Mouse (Mus musculus): Measurements from ENCODE around the gene D930020B18Rik. TPM values are rescaled to one million over a fixed set of nuclear protein-coding genes. Genes with fewer than 3 reads are reported as not detected.
A peak's percentile ranks its signal among the peaks of the same experiment; 100 is the strongest.

The D930020B18Rik gene
- polyA plus RNA-seq, 1 experiment from 2014 or later: 0.21 TPM

DNA sequence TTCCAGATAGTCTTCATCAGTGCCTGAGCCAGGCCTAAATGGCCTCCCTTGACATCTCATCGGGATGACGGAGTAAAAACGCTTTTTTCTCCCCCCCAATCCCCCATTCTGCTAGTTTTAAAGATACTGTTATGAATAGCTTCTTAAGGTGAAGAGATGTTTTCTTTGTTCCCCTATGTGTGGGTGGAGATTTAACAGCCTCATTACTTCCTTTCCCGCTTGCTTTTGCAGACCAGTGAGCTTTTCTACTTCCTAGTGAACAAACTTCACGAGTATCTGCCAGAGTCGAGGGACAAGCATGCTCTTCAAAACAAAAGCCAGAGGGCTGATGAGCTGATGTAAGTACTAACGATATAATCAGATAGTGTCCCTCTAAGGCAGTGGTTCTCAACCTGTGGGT lies 35.6 kb downstream of the D930020B18Rik start:
- H3K4me3 ChIP-seq (replicated peaks; ENCODE audit: low read depth, low read length): no peak overlapping the region
- no peak overlapping the region for H3K27ac ChIP-seq
- H3K9ac ChIP-seq (ENCODE audit: low read depth, low read length): no peak overlapping the region
- no peaks in the 10 kb centered on the region for H3K27me3 ChIP-seq (ENCODE audit: insufficient read depth, low read length)
- WGBS: 26% methylated on average over 7 of the region's 7 CpGs
- no peaks in the 10 kb centered on the region for H3K4me1 ChIP-seq (replicated peaks; ENCODE audit: insufficient read depth, low read length)
- H3K4me2 ChIP-seq (ENCODE audit: low read length): no peak overlapping the region
- DNase-seq (ENCODE audit: low spot score) (no peak), ATAC-seq (replicated peaks; ENCODE audit: low FRiP score, low read depth) (no peak)
- H3K36me3 ChIP-seq (ENCODE audit: insufficient read depth, low read length): no peaks in the 10 kb centered on the region
- H3K9me3 ChIP-seq (replicated peaks; ENCODE audit: low read length): no peaks in the 10 kb centered on the region
- TF ChIP-seq CTCF (IDR thresholded peaks at IDR 0.05; ENCODE audit: low read depth): no peak

DNA sequence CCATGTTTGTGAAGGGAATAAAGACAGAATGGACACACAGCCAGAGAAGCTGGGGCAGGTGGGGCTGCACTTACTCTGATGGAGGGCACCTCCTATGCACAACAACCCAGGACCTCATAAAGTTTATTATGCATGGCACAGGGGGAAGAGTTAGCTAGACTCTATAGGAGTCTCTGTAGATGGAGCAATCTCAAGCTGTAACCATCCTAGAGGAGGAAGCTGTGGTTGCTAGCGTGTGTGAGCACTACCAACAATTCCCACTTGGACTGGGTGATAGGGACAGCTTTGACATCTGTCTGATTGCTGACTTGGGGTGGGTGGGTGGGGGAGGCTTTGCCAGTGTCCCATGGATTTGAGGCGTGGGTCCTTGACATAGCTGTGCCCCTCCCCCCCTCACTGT lies 39.5 kb downstream of the D930020B18Rik start:
- Histone ChIP-seq H3K36me3 (ENCODE audit: insufficient read depth, low read length) (no peaks in the 10 kb centered on the region), H3K27ac (no peak overlapping the region), H3K4me1 (replicated peaks; ENCODE audit: insufficient read depth, low read length) (no peaks in the 10 kb centered on the region), H3K9me3 (replicated peaks; ENCODE audit: low read length) (no peaks in the 10 kb centered on the region), H3K4me2 (ENCODE audit: low read length) (no peak overlapping the region), H3K27me3 (ENCODE audit: insufficient read depth, low read length) (no peaks in the 10 kb centered on the region), H3K9ac (ENCODE audit: low read depth, low read length) (no peak overlapping the region), H3K4me3 (replicated peaks; ENCODE audit: low read depth, low read length) (no peak overlapping the region)
- no peak for ATAC-seq (replicated peaks; ENCODE audit: low FRiP score, low read depth)
- no peak for DNase-seq (ENCODE audit: low spot score)
- TF ChIP-seq CTCF (IDR thresholded peaks at IDR 0.05; ENCODE audit: low read depth): no peak
- WGBS: 87% methylated on average over 2 of the region's 2 CpGs

DNA sequence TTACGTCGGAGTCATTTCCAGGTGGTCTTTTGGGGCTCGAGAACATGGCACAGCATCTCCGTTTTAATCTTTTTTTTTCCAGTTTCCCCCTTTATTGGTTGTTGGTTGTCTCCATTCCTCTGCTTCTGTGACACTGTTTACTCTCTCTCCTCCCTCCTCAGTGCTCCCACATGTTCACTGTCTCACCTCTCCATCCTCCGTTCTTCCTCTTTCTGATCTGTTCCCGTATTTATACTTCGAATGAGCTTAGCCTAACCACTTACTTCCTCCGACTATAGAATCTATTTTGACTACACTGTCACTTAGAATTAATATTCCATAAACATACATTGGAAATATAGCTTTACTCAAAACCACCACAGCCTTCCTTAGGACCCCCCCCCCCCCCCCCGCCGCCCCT lies 41.2 kb downstream of the D930020B18Rik start:
- no peak for TF ChIP-seq CTCF (IDR thresholded peaks at IDR 0.05; ENCODE audit: low read depth)
- Histone ChIP-seq H3K27ac (no peak overlapping the region), H3K4me3 (replicated peaks; ENCODE audit: low read depth, low read length) (no peak overlapping the region), H3K9me3 (replicated peaks; ENCODE audit: low read length) (no peaks in the 10 kb centered on the region), H3K9ac (ENCODE audit: low read depth, low read length) (no peak overlapping the region), H3K36me3 (ENCODE audit: insufficient read depth, low read length) (no peaks in the 10 kb centered on the region), H3K4me1 (replicated peaks; ENCODE audit: insufficient read depth, low read length) (no peaks in the 10 kb centered on the region), H3K27me3 (ENCODE audit: insufficient read depth, low read length) (no peaks in the 10 kb centered on the region), H3K4me2 (ENCODE audit: low read length) (no peak overlapping the region)
- no peak for DNase-seq (ENCODE audit: low spot score)
- ATAC-seq (replicated peaks; ENCODE audit: low FRiP score, low read depth): no peak
- WGBS: 91% methylated on average over 10 of the region's 10 CpGs

DNA sequence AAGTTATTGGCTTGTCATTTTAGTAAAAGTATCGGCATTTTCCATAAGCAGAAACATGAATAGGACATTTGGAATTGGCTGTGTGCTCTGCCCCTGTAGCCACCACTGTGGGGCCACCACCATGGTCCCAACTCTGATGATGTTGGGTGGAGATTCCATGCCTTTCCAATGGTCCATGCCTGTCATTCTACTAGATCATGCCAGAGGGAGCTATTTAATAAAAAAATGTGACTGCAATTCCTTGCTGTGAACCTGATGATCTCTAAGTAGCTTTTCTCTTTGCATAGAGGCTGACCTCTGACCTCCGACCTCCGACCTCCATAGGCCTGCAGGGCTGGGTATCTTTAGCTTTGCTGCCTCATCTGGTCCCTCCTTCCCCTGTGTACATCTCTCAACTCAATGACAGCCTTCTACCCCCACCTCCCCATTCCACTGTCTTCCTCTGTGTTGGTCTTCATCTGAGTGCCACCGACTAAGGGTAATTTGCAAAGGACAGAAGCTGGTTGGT lies 44.8 kb downstream of the D930020B18Rik start:
- DNase-seq (ENCODE audit: low spot score): no peak
- 84% methylated on average over 4 of the region's 4 CpGs for WGBS

DNA sequence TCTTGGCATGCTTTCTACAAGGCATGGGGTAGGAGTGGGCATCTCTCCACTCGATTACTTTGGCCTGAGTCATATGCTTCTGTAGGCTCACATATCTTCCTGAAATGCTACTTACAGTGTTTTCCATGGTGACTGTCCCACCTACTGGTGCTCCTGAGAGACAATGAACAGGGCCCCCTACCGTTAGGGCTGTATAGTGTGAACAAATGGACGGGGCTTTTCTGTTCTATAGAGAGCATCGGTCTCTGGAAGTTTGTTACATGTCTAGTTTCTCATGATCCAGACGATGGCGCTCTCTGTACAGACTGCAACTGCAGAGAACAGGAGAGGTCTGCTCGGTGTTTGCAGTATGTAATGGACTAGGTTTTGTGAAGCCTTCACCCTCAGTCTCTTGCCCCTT lies 46.1 kb downstream of the D930020B18Rik start:
- ATAC-seq (replicated peaks; ENCODE audit: low FRiP score, low read depth) (no peak), DNase-seq (ENCODE audit: low spot score) (no peak)
- Histone ChIP-seq H3K4me3 (replicated peaks; ENCODE audit: low read depth, low read length) (no peak overlapping the region), H3K27me3 (ENCODE audit: insufficient read depth, low read length) (no peaks in the 10 kb centered on the region), H3K36me3 (ENCODE audit: insufficient read depth, low read length) (no peaks in the 10 kb centered on the region), H3K9ac (ENCODE audit: low read depth, low read length) (no peak overlapping the region), H3K4me2 (ENCODE audit: low read length) (no peak overlapping the region), H3K9me3 (replicated peaks; ENCODE audit: low read length) (no peaks in the 10 kb centered on the region), H3K27ac (no peak overlapping the region), H3K4me1 (replicated peaks; ENCODE audit: insufficient read depth, low read length) (no peaks in the 10 kb centered on the region)
- WGBS: 78% methylated on average over 7 of the region's 7 CpGs
- peak; percentile 13; the same call in 1 of the 2 replicates for TF ChIP-seq CTCF (IDR thresholded peaks at IDR 0.05; ENCODE audit: low read depth)

More for the DNA sequence above, 44.8 kb downstream of the D930020B18Rik start:
- no peak overlapping the region for H3K4me2 ChIP-seq (ENCODE audit: low read length)
- H3K27ac ChIP-seq: no peak overlapping the region
- H3K27me3 ChIP-seq (ENCODE audit: insufficient read depth, low read length): no peaks in the 10 kb centered on the region
- no peak overlapping the region for H3K4me3 ChIP-seq (replicated peaks; ENCODE audit: low read depth, low read length)
- H3K36me3 ChIP-seq (ENCODE audit: insufficient read depth, low read length): no peaks in the 10 kb centered on the region
- peak; percentile 19 for TF ChIP-seq CTCF (IDR thresholded peaks at IDR 0.05; ENCODE audit: low read depth)
- H3K9ac ChIP-seq (ENCODE audit: low read depth, low read length): no peak overlapping the region
- ATAC-seq (replicated peaks; ENCODE audit: low FRiP score, low read depth): no peak
- H3K9me3 ChIP-seq (replicated peaks; ENCODE audit: low read length): no peaks in the 10 kb centered on the region
- H3K4me1 ChIP-seq (replicated peaks; ENCODE audit: insufficient read depth, low read length): no peaks in the 10 kb centered on the region

DNA sequence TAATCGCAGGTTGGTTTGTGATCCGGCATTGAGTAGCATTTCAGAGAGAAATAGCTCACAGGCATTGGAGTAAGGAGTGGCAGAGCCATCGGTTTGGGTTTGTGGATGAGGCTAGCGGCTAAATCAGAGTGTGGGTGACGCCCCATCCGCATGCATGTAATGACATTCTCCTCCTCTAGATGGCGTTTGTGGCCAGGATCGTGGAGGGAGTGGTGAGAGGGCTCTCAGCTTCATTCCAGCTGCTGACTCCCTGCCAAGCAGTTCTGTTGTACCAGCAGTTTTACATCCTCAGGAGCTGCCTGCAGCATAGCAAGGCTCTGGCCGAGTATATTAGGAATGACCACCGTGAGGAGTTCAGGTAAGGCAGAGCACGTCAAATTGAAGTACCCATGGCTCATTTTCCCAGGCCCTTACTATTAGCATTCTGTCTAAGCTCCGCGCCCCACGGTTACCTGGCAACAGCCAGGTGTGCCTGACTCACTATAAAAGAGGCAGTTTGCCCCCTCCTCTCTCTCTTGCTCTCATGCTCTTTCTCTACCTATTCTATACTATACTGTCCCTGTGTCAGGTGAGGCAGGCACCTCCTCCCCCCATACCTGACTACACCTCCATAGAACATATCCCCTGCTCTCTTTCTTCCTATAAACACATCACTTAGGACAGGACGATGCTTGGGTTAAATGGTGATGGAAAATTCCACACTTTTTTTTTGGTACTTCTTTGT lies 48.4 kb downstream of the D930020B18Rik start:
- Histone ChIP-seq H3K27ac (no peak overlapping the region), H3K4me2 (ENCODE audit: low read length) (no peak overlapping the region), H3K9me3 (replicated peaks; ENCODE audit: low read length) (no peaks in the 10 kb centered on the region), H3K27me3 (ENCODE audit: insufficient read depth, low read length) (no peaks in the 10 kb centered on the region), H3K36me3 (ENCODE audit: insufficient read depth, low read length) (no peaks in the 10 kb centered on the region), H3K4me3 (replicated peaks; ENCODE audit: low read depth, low read length) (no peak overlapping the region), H3K9ac (ENCODE audit: low read depth, low read length) (no peak overlapping the region), H3K4me1 (replicated peaks; ENCODE audit: insufficient read depth, low read length) (no peaks in the 10 kb centered on the region)
- peak; percentile 85 for TF ChIP-seq CTCF (IDR thresholded peaks at IDR 0.05; ENCODE audit: low read depth)
- ATAC-seq (replicated peaks; ENCODE audit: low FRiP score, low read depth): peak; percentile 64
- 14% methylated on average over 15 of the region's 15 CpGs for WGBS
- DNase-seq (ENCODE audit: low spot score): peak; percentile 92
